Mouse (Mus musculus): ENCODE measurements around the gene Tmod1.

The Tmod1 gene

DNA sequence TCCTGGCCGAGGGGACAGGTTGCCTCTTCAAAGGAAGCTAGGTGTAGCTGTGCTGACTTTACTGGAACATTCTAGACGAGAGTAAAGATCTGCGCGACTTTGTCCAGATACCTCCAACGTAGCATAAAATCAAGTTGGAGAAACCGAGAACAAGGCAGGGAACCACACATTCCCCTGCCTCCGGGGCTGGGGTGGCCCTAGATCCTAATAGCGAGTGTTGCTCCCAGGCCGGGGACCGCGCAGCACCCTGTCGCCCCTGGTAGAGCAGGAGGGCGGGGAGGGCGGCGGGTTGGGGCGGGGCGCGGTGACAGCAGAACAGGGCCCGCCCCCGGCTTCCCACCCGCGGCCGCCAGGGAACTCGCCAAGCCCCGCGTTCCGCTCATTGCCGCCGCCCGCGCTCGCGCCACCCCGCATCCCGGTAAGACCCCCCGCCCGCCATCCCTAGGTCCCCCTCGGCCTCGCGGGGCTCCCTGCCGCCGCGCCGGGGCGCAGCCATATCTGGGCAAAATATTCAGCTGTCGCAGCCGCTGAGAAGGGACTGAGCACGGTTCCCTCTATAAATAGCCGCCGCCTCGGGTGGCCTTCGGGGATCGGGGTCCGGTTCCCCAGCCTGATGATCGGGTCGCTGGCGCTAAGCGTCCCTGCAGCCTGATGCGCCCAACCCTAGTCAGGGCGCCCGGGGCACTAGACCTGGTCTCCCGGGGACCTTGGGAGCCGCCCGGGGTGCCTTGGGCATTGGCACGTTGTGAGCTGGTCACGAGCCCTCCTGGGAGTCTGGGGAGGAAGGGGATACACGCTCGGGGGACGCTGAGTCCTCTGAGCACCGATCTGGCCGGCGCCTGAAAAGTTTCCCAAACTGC is at the start of gene Tmod1:
Tmod1 (plus strand) TSS at position 44 of the 860 bp plus-strand sequence.
- DNase-seq, result peak; percentile 72

DNA sequence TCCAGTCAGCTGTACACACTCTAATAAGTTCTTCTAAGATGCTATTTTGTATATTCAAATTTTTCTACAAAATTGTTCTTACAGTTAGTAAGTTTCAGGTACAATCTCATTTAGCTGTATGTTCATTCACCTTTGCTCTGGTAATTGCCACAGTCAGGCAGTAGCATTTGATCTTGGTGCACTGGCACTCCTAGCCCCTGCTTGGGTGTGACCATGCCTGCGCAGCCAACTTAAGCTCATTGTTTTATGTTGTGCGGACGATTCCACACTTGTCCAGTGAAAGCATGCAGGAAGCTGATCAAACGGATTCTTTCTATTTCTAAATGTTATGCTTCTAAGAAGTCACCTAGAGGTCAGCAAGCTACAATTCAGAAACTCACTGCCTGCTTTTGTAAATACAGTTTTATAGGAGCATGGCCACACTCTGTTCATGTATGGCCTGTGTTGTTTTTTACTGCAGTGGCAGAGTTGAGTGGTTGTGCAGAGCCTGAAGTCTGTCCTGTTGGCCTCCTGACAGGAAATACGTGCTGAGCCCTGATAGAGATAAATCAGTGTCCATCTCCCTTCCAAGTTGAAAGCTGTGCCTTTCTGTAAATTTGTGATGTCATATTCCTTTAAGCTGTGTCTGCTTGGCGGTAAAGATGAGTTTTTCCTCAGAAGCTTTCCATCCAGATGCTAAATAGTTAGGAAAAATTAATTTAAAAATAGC is 48.2 kb upstream of the Tmod1 start:
- no peak for DNase-seq

DNA sequence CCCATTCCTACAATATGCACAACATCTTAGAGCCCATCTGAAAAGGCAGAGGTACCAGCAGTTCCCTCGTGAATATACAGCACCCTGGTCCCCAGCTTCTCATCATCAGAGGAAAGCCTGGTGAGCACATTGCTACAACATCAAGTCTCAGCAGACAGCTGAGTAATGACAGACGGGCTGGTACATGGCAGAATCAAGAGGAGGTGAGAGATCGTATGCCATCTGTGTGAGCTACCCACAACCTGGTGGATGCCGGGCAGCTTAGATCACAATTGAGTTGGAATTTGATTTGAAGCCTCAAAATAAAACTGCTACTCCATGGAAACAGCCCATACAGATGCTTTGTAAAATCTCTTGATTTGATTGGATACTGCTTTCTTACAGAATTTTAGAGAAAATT is 40.2 kb upstream of the Tmod1 start:
- no peak for DNase-seq

DNA sequence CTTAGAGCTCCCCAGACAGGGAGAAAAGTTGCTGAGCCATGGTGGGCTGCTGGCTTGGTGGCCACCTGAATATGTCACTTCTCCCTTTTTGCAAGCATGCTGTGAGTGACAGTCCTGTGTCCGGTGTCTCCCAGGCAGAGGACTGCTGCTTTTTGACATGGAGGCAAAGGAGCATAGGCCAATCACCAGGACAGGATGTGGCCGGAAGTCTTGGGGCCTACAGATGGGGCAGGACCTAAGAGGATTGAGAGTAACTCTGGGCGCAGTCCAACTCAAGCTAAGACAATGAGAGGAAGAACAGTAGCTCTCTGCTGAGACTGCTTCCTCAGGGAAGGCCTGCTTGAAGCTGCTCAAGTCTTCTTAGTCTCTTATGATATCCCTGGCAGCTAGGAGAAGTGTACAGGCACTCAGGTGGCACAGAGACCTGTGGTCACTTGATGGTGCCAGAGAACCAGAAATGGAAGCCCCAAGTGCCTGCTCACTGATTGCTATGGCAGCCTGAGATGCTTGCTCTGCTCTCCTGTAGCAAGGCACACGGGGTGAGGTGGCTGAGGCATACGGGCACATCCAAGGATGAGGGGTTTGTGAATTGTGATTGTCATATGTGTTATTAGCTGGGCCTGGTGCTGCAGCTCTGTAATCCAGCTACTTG is 30.5 kb upstream of the Tmod1 start:
- no peak for DNase-seq

DNA sequence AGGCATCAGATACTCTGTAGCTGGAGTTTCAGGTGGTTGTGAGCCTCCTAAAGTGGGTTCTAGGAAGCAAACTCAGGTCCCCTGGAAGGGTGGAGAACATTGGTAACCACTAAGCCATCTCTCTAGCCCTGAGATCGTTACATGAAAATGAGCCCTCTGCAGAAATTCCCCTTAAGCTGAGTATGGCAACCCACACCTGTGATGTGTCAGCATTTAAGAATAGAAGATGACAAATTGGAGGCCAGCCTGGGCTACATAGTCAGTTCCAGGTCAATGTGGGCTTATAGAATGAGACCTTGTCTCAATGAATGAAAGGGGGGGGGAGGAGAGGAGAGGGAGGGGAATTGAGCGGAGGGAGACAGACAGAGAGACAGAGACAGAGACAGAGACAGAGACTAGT is 27.0 kb upstream of the Tmod1 start:
- DNase-seq, result no peak

DNA sequence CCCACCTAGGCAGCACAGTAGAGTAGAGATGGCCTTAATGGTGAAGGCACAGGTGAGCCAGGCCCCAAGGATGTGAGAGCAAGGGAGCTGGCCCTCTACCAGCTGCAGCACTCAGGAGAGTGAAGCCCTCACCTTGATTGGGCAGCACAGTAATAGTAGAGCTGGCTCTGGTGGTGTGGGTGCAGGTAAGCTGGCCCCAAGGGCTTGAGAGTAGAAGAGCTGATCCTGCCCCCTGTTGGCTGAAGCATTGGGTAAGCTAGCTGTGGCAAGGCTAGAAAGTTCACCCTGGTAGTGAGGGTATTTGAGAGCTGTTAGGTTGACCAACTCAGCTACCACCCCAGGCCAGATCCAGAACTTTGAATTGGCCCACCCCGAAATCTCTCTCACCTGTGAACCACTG is 23.1 kb upstream of the Tmod1 start:
- no peak for DNase-seq

DNA sequence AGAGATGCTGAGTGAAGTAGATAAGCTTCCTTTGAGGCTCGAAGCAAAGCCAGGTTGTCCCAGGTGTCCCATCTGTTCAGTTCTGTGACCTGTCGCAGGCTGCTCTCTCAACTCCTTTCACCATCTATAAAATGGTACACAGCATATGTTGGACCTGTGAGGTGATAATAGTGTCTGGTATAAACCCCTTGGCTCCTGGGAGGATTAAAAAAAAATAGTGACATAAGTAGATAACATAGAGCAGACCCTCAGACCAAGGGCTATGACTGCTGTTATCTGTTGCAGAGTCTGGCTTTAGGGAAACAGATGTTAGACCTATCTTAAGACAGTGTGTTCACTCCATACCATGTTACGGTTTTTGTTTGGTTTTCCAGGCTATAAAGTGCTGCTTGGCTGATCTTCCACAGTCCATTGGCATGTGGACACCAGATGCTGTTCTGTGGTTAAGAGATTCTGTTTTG is 15.7 kb upstream of the Tmod1 start:
- DNase-seq, result no peak

DNA sequence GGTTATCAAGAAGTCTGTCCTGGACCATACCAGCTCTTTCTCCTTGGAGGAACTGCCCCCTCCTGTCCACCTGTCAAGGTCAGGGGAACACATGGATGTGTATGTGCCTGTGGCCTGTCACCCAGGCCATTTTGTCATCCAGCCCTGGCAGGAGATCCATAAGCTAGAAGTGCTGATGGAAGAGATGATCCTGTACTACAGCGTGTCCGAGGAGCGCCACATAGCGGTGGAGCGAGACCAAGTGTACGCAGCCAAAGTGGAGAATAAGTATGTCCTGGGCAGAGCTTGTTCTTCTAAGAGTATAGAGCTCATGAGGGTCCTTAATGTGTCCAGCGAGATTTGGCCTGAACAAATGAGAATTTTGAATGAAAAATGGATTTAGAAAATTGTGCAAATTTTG is 12.8 kb upstream of the Tmod1 start:
- no peak for DNase-seq

DNA sequence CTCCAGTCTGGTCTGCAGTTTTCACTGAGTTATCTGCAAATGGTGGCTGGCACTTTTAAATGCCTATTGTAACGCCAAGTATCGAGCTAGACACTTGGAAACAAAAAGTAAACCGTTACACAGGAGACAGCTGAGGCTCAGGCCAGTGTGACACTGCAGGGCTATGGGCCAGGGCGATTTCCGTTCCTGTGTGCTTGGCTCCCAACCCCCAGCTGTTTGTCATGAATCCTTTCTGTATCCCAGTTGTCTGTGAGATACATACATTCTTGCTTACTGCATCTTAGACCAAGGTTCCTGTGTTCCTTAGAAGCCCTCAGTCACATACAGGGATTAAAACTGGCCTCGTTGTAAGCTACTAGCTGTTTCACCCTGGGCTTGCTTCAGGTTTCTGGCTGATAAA is 10.5 kb upstream of the Tmod1 start:
- no peak for DNase-seq

DNA sequence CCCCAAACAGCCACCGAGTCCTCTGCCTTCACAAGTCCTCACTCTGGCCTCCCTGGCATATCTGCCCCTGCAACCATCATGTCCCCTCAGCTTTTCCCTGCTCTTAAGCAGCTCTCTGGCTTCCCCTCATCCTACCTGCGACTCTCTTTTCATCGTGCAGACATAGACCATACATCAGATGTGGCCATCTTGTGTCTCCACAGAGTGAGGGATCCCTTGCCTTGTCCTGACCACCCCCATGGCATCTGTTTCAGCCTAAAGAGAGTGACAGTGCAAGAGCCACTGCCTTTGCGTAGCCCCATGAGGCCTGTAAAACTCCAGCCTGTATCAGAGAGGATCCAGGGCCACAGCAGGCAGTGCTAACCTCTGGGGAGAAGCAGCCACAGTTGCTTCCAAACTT is 10.0 kb upstream of the Tmod1 start:
- DNase-seq, result no peak

DNA sequence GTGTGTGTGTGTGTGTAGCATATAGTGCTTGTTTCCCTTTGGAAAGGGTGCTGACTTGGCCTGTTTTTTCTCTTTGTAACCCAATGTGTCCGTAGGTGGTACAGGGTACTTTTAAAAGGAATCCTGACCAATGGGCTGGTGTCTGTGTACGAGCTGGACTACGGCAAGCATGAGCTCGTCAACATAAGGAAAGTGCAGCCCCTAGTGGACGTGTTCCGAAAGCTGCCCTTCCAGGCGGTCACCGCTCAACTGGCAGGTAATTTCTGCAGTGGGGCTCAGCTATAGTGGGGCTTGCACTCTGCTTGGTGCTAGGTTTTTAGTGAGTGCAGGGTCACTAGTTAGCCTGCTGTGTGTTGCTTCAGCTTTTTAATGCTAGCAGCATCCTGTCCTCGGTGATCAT is 9.2 kb upstream of the Tmod1 start:
- no peak for DNase-seq

DNA sequence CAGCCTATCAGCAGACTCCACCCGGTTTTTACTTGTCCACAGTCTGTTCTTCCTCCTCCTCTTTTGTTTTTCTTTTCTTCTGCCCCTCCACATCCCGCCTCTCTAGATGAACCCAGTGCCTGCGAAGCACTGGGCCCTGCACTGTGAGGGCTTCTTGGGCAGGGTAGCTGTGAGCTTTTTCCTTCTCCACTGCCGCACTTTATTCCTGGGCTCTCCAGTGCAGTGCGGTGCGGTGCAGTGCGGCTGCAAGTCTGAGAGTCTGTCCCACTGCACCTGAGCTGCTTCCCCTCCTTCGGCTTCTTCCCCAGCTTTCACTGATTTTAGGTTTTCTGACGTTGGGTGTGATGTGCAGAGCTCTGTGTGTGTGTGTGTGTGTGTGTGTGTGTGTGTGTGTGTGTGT is 6.3 kb upstream of the Tmod1 start:
- no peak for DNase-seq

DNA sequence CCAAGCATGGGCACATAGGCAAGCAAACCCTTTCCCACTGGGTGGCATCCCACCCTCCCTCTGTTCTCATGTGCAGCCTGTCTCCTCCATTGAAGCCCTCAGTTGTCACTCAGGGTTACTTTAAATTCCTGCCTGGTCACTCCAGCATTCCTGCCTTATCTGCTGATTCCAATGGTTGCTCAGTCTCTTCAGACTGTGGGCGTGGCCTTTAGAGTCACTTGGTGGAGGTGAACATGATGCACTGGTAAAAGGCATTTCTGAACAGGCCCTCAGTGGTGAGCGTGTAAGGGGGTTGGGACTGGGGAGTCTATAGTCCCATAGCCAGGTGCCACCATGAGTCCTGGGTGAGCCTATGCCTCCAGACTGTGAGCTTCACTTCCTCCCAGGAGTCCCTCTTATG is 5.5 kb upstream of the Tmod1 start:
- DNase-seq, result no peak

DNA sequence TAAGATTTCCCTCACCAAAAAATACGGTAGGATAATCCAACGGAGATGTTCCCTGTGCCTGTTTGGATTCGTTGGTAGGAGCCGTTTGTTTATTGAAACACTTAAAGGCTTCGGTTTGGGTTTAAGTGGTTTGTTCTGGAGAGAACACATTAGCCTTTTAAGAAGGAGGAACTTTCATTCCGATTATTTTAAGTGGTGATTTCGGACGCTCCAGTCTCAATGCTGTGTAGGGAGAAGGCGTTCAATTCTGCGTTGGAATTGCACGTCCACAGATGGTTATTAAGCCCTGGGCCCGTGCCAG is 194 bp upstream of the Tmod1 start:
- DNase-seq, result no peak

DNA sequence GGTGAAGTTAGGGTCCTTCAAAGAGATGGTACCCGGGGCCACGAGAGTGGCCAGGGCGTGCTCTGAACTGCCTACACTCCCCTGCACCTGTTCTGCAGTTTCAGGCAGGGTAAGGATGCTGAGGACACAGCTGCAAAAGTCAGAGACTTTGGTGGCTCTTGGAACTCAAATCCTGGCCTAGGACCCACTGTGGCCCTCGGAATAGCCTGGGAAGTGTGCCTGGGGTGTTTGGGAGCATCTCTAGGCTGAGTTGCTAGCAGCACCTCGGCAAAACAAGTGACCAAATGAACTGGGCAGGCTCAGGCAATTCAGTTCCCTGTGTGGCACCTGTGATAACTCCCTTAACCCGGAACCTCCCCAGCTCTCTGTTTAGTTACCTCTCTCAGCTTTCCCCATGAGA is 1.2 kb downstream of the Tmod1 start:
- no peak for DNase-seq

DNA sequence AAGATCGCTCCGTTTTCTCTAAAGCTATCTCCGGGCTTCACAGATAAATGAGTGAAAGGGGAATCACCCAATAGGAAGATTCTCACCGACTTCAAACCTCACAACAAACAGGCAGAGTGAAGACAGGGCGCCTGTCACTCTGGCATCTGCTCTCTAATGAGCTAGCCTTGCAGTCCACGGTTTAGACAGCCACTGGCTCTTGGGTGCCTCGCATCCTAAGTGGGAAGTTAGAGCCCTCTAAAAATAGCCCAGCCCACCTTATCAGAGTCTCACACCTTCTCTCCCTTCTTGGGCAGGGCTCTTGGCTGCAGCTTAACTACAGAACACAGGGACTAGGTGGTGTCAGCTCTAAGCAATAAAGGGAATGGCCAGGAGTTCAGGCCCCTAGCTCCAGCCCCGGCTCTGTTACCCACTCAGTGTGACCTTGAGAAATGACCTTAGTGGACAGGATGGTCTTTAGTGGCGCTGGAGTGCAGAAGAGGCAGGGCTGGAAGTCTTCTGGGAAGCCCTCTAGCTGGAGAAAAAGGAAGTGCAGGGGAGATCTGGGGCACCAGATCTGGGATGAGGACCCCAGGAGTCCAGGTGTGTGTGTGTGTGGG is 2.0 kb downstream of the Tmod1 start:
- DNase-seq, result peak; percentile 40

DNA sequence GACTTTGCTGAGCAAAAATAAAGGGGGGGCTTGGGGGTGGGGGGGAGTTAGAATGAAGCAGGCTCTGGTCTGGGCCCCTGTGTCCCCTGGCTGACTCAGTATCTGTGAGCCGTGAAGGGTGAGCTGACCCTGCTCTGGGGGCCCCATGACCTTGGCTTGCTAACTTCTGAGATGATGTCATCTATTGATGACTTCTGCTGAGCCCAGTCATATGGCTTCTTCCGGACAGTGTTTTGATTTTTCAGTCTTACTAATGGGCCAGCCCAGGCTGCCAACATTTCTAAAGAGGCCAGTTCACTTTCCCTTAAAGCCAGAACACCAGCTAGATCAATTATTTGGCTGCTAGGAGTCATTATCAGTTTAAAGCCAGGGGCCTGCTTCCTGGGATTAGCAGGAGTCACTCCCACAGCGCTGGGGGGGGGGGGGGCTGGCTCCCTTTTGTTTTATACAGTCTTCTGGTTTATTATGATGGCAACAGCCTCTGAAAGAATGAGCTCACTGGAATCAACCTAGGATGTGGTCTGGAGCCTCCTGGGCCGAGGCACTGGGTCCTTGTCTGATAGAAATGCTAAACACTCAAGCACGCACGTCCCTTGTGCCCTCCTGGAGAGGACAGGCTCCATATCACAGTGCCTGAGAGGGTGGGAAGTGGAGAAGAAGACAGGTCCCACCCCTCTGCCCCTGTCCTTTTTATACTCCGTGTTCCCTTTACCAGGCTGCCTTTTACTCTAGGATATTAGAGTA is 3.2 kb downstream of the Tmod1 start:
- no peak for DNase-seq

DNA sequence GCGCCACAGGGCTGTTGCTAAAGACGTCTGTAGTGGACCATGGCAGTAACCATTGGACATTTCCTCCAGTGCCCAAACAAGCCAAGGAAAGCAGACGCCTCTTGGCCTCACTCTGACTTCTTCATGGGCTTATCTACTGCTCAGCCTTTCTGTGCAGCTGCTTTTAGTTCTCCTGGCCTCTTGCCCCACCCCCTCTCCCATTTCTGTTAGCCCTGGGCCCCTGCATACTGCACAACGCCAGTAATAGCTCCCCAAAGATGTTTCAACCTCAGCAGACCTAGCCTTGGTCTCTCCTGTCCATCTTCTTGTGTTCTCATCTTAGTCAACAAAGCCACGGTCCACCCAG is 3.7 kb downstream of the Tmod1 start:
- no peak for DNase-seq

DNA sequence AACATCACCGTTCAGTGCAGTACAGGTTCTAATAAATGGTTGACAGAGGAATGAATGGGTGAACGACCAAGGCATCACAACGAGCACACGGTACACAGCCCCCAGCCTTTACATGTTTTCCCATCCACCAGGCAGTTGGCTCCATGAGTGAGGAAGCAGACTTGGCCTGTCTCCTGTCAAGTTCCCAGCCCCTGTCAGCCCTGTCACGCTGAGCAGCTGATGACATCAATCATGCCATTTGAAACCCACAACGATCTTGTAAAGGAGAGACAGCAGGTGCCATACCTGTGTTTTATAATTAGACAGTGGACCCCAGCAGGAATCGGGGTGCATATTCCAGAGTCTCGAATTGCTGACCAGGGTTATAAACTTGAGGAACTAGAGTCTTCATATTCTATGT is 4.6 kb downstream of the Tmod1 start:
- DNase-seq, result no peak

DNA sequence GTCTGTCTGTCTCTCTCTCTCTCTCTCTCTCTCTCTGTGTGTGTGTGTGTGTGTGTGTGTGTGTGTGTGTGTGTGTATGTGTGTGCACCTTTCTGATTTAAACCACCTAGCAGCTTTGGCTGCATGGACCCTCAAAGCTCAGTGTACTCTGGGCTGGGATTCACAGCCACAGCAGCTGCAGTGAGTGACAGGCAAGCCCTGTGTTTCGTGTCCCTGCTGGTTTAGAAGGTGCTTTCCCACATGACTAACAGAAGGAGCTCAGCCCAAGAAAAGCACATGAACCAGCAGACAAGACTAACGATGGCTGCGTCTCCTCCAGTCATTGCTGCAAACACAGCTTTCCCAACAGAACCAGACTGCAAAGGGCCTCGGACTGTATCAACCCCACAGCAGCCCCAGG is 9.2 kb downstream of the Tmod1 start:
- no peak for DNase-seq

DNA sequence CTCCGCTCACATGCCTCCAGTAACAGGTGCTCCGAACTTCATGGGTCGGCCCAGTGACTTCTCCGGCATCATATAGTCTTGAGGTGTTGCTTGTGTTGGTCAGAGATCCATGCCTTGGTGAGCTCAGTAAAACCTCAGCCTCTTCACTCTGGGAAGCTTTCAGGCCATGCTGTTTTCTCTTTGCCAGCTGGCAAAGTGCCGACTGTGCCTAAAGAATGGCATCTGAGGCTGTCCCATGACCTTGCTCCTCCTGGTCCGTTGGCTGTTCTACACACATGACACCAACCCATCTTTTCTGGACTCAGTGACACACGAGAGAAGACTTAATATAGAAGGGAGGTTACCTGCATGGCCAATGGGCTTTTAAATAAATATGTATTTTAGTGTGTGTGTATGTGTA is 9.7 kb downstream of the Tmod1 start:
- DNase-seq, result no peak

DNA sequence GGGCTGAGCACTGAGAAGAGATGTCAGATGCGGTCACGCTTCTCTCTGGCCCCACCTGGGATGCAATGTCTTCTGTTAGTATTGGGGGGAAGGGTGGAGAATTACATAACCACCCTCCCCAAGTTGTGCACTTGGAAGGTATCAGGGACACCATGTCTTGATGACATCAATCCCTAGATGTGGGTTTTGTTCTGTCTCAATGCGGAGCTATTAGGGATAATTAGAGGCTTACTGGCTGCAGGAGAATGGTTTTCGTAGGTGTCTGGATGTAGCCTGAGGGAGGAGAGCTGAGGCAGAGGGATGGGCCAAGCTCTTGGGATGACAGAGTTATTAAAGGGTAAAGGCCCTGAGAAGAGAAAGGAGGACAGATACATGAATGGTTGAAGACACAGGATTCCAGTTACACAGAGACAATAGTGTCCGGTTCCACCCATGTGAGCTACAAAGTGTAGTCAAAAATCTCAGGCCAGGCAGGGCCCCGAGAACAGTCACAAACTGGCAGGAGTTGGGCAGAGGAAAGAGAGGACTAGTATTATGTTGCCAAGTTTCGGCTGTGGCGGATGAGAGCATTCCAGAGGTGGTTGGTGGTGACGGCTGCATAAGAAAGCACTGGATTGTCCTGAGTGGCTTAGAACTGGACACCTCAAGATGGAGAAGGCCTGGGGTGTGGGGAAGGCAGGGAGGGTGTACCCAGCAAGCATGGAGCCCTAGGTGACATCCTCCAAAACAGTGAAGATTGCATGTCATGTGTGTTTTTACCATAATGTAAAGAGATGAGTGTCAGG is 14.8 kb downstream of the Tmod1 start:
- no peak for DNase-seq
